16 mouse cellular contexts compared by ENCODE assay signal in genomic region chr5:35631224-35631623, GRCm38 (mm10).
"Had no signal": no experiment of that assay in that cellular context is flagged by ENCODE, and none has a peak within 500 bp of the region (broad histone marks: within the 10 kb centered on the region; RNA-seq: fewer than 3 reads in every experiment).

No protein-coding gene starts in this region.

- DNase-seq: gastrocnemius, postnatal 14 days; gastrocnemius, postnatal 36 days; heart, adult 18-20 months; heart, postnatal 10 days; heart, postnatal 4 days; kidney, adult 18-20 months; kidney, adult 8-10 months; kidney, postnatal 14 days; kidney, postnatal 36 days; layer of hippocampus, adult 9-11 months; layer of hippocampus, postnatal 36 days; liver had no signal

- ATAC-seq: hindbrain, embryonic 16.5 days; inflammation-experienced regulatory T-cells, adult 6 months; intestine, embryonic 15.5 days; intestine, postnatal 0 days had no signal
